Mouse (Mus musculus): ENCODE results near the gene Mink1. TPM values are rescaled to one million over a fixed set of nuclear protein-coding genes. Genes with fewer than 3 reads are reported as not detected.
"Not testable (repeated sequence)": the region's sequence is repeated elsewhere in the genome, so short reads cannot be mapped to it uniquely, and the experiment has no call there.

Gene Mink1
- 10 to 100 TPM; 50.6 to 90.5 (median 71.2) TPM for total RNA-seq (2022)

GRCm38 (mm10) chr11:70562287-70562994 lies at the start of gene Mink1:
TSS of gene Mink1 (plus strand) at chr11:70562881.
- peak; percentile 87 for DNase-seq

GRCm38 (mm10) chr11:70513520-70513919 lies 49.2 kb upstream of the Mink1 start:
- no peak for DNase-seq

GRCm38 (mm10) chr11:70514288-70514687 lies 48.4 kb upstream of the Mink1 start, which contains the start of gene Vmo1:
TSS of gene Vmo1 (minus strand) at chr11:70514616.
- no peak for DNase-seq

GRCm38 (mm10) chr11:70516352-70516751 lies 46.3 kb upstream of the Mink1 start:
- no peak for DNase-seq

- no peak for DNase-seq
Measured at GRCm38 (mm10) chr11:70518436-70518835, 44.2 kb upstream of the Mink1 start.

- DNase-seq = no peak
Measured at GRCm38 (mm10) chr11:70518923-70519322, 43.8 kb upstream of the Mink1 start, which contains the start of gene Gltpd2. TSS of gene Gltpd2 (plus strand) at chr11:70519196.

GRCm38 (mm10) chr11:70520178-70520769 lies 42.4 kb upstream of the Mink1 start:
- no peak for DNase-seq

GRCm38 (mm10) chr11:70523306-70523989 lies 39.2 kb upstream of the Mink1 start:
- not testable (repeated sequence) for DNase-seq

- no peak for DNase-seq
Measured at GRCm38 (mm10) chr11:70524782-70525181, 37.9 kb upstream of the Mink1 start.

GRCm38 (mm10) chr11:70525184-70525678 lies 37.5 kb upstream of the Mink1 start, which contains the start of gene Psmb6:
TSS of gene Psmb6 (plus strand) at chr11:70525367.
- peak; percentile 93 for DNase-seq

GRCm38 (mm10) chr11:70525726-70526125 lies 37.0 kb upstream of the Mink1 start:
- DNase-seq = no peak

GRCm38 (mm10) chr11:70526211-70526610 lies 36.5 kb upstream of the Mink1 start:
- no peak for DNase-seq

GRCm38 (mm10) chr11:70528610-70529009 lies 34.1 kb upstream of the Mink1 start:
- DNase-seq = no peak

- not testable (repeated sequence) for DNase-seq
Measured at GRCm38 (mm10) chr11:70531065-70531464, 31.6 kb upstream of the Mink1 start.

- DNase-seq = no peak
Measured at GRCm38 (mm10) chr11:70532839-70533238, 29.8 kb upstream of the Mink1 start, which contains the start of gene Gm40193. TSS of gene Gm40193 (minus strand) at chr11:70532939.

- no peak for DNase-seq
Measured at GRCm38 (mm10) chr11:70539423-70539822, 23.3 kb upstream of the Mink1 start.

GRCm38 (mm10) chr11:70539877-70540587 lies 22.6 kb upstream of the Mink1 start, which contains the start of gene Pld2:
TSS of gene Pld2 (plus strand) at chr11:70540064.
- DNase-seq = peak; percentile 83

GRCm38 (mm10) chr11:70540928-70541327 lies 21.8 kb upstream of the Mink1 start:
- DNase-seq = no peak

GRCm38 (mm10) chr11:70541415-70541814 lies 21.3 kb upstream of the Mink1 start:
- no peak for DNase-seq

GRCm38 (mm10) chr11:70544496-70544895 lies 18.2 kb upstream of the Mink1 start:
- no peak for DNase-seq

GRCm38 (mm10) chr11:70551526-70551925 lies 11.2 kb upstream of the Mink1 start:
- no peak for DNase-seq

- no peak for DNase-seq
Measured at GRCm38 (mm10) chr11:70553940-70554339, 8.7 kb upstream of the Mink1 start.

All from adrenal gland, adult 8-10 months (tissue).